Comparison of ENCODE assay signal across 16 mouse cellular contexts in genomic region chr7:139100531-139101095, GRCm38 (mm10). TPM values are rescaled to one million over a fixed set of nuclear protein-coding genes. Genes with fewer than 3 reads are reported as not detected.
"Had no signal": no experiment of that assay in that cellular context is flagged by ENCODE, and none has a peak within 500 bp of the region (broad histone marks: within the 10 kb centered on the region; RNA-seq: fewer than 3 reads in every experiment).

No protein-coding gene starts in this region.

- H3K36me3 ChIP-seq: liver, embryonic 12.5 days; lung, embryonic 15.5 days had no signal

- H3K4me3 ChIP-seq: layer of hippocampus, adult 2 months; limb, embryonic 10.5 days; liver, embryonic 12.5 days; lung, embryonic 15.5 days; megakaryocyte, embryonic 14.5 days; midbrain, embryonic 12.5 days had no signal

- H3K9ac ChIP-seq: liver, embryonic 12.5 days; lung, embryonic 15.5 days; midbrain, embryonic 12.5 days had no signal

- H3K27ac ChIP-seq: kidney, postnatal 0 days; limb, embryonic 10.5 days; liver, embryonic 12.5 days; lung, embryonic 15.5 days; macrophage; midbrain, embryonic 12.5 days had no signal

- H3K4me1 ChIP-seq: limb, embryonic 10.5 days; liver, embryonic 12.5 days; lung, embryonic 15.5 days; megakaryocyte, embryonic 14.5 days had no signal

- H3K27me3 ChIP-seq: liver, embryonic 12.5 days; lung, embryonic 15.5 days; midbrain, embryonic 12.5 days had no signal

- DNase-seq: kidney, adult 9 months; kidney, postnatal 36 days; lung, postnatal 14 days; right cerebral cortex, postnatal 4 days; spleen, adult 18-20 months; thymus, adult 18-20 months; thymus, postnatal 14 days had no signal

- ATAC-seq: liver, embryonic 12.5 days had no signal

- H3K9me3 ChIP-seq: limb, embryonic 10.5 days; liver, embryonic 12.5 days; lung, embryonic 15.5 days; megakaryocyte, embryonic 14.5 days; midbrain, embryonic 12.5 days had no signal

- H3K4me2 ChIP-seq: liver, embryonic 12.5 days; lung, embryonic 15.5 days; midbrain, embryonic 12.5 days had no signal

RNA-seq across cellular contexts. Expression of gene Dpysl4, which starts 14.8 kb away (rescaled TPM):
- total RNA-seq: neutrophil, adult 5-6 weeks had no signal
- polyA plus RNA-seq: macrophage had no signal
